Mouse (Mus musculus) thymus, adult 18-20 months (tissue): ENCODE measurements around the gene Ccser1.
A peak's percentile ranks its signal among the peaks of the same experiment; 100 is the strongest.

ENCODE experiments used
- DNase-seq, 2 experiments: peaks; one replicate each; pipeline ENCODE4 v3.0.0; 2022; ENCODE audit warnings: mixed read lengths in 2 of 2

The Ccser1 gene

DNA sequence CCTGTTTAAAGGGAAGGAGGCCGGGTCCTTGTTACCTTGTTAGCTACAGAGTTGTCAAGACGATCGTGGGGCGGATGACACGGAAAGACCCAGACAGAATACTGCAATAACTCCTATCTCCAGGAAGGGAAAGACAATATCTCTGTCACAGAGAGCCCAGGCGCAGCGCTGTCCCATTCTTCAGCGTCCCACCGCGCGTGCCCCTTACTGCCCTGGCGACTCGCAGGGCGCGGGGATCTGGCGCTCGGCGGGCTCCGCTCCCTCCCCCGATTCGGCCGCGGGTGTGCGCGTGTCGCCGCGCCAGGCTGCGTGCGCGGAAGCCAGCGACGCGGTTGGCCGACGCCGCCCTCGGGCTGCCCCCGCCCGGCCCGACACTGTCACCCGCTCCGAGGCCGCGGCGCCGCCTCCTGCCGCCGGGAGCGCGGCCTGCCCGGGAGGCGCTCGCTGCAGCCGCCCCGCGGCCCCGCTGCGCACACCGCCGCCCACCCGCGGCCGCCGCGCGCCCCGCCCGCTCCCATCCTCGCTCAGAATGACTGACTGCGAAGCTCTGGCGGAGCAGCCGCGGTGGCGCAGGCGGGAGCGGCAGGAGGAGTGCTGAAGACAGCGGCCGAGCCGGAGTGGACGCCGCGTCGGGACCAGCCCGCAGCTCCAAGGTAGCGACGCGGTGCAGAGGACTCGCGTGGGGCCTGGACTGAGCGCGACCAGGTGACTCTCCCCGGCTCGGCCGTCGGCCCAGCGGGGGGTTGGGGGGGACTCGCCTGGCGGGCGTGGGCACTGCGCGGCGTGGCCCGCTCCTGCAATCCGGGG, at the start of gene Ccser1:
TSS of gene Ccser1 (plus strand) at position 376 of the 807 bp plus-strand sequence.
- peak; percentile 10 to 15 for DNase-seq

- no peak for DNase-seq
Measured at GRCm38 (mm10) chr6:61136436-61136835, 43.7 kb upstream of the Ccser1 start.

- DNase-seq, result no peak
Measured at GRCm38 (mm10) chr6:61143031-61143430, 37.1 kb upstream of the Ccser1 start.

DNA sequence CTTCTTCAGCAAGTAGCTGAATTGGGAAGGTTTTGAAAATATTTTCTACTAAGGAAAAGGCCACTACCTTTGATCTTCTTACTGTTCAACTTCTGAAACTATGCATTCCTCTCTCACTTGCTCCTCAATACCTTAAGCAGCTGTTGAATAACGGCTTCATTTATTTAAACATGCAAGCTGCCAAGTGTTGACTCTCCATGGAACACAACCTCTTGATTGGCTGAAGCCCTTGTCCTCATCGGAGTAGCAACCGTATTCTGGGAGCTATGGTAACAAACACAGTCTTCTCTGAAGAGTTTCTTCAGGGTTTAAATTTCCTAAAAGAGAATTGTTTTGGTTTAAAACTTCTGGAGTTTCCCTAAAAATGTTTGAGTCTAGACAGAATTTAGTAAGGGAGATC, 27.2 kb upstream of the Ccser1 start:
- no peak for DNase-seq

DNA sequence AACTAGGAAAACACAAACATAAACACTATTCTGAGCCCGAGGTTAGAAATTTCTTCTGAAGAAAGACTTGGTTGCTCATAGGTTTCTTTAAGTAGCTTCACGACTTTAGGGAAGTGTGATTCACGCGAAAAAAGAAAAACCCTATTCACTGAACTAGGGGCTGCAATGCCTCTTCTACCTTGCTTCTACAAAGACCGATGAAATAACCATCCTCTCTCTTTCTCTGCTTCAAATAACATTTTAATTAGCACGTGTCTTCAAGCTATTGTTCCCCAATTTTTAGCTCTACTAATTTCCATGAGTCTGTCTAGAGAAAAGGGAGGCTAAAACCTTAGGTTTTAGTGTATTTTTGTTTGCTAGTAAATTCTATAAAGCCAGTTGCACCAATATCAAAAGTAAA, 25.5 kb upstream of the Ccser1 start:
- no peak for DNase-seq

DNA sequence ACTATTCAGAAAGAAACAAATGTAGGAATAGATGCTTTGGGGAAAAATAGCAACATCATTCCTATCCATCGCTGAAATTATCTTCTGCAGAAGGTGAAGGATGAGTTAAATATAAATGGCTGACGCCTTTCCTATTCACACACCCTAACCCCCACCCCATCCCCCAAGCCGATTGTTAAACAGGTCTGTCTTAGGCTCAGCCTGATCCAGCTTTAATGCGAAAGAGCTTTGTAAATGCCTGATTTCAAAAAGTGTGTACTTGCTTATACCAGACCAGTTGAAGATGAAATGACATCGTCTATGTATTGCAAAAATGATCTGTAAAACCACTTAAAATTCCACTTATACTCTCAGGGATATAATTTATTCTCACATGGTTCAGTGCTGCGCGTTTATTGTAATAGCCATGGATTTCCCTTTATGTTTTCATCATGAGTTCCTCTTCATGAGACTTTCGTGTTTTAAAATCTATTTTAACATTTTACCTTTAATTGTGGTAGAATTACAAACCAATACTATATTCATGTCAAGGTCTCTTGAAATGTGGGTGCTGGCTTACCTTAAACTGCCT, 25.0 kb upstream of the Ccser1 start:
- DNase-seq, result no peak

DNA sequence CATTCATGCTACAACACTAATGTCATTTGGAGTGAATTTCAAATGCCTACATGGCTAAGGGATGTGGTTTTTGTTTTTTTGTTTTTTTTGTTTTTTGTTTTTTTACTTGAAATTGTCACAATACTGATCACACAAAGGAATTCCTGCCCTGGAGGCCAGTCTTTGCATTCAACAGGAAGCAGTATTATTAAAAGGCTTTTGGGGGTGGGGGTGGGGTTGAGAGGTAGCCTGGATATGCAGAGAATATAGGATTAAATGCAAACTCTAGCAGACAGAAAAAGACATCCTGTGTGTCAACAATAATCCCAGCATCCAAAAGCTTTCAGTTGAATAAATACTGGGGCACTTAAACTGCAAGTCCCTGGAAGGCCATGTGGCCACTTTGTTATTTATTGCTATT, 24.4 kb upstream of the Ccser1 start:
- no peak for DNase-seq

- no peak for DNase-seq
Measured at GRCm38 (mm10) chr6:61162117-61162516, 18.0 kb upstream of the Ccser1 start.

DNA sequence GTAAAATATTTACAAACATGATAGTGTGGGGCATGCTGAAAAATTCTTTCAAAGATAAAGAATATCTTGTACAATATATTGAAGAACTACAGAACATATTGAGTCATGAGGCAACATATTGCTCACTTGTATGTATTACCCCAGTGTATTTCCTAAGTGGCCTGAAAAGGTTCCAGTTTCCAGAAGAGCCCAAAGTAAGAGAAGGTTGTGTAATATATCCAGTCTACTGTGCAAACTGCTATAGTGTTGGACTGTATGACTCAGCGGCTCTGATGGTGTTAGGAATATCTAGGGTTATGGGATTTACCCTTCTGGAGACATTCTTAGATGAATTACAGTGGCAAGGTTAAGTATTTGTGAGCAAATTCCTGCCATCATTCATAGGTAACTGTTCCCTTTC, 13.2 kb upstream of the Ccser1 start:
- DNase-seq, result no peak

- no peak for DNase-seq
Measured at GRCm38 (mm10) chr6:61176126-61176525, 4.0 kb upstream of the Ccser1 start.

DNA sequence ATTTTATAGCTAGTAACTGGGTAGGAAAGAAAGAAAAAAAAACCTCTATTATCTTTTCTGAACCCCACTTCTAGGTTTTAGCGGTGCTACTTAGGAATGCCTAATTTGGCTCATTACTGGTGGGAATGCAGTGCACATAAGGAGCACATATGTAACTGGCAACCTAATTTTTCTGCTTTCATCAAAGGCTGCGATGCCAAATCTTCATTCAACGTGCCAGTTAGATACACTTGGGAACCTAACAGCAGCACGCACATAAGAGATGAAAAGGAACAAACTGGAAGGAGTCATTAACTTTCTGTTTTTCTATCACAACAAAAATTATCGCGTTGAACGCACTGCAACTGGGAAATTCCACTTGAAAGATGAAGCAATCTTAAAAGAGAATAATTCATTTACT, 2.6 kb upstream of the Ccser1 start:
- DNase-seq, result no peak

GRCm38 (mm10) chr6:61179641-61179948, 529 bp upstream of the Ccser1 start:
- no peak for DNase-seq

GRCm38 (mm10) chr6:61180756-61181191, 650 bp downstream of the Ccser1 start:
- DNase-seq, result peak in 1 of 2 experiments; percentile 7

DNA sequence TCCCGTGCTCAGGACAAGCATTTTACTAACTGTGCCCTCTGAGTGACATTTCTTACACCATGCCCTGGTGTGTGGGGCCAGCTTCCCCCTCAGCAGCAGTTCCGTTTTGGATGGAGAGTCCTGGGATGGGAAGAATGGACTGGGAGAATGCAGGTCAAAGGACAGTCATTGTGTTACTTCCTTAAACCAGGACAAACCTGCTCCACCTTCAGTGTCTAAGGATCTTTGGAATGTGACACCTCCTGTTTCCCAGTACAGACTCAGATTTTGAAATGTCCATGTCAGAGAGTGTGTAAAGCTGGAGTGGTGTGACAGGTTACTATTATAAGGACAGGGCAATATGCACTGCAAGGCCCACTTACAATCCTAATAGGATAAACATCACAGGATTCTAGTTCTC, 8.9 kb downstream of the Ccser1 start:
- no peak for DNase-seq

GRCm38 (mm10) chr6:61191597-61192386, 11.7 kb downstream of the Ccser1 start:
- DNase-seq, result no peak

DNA sequence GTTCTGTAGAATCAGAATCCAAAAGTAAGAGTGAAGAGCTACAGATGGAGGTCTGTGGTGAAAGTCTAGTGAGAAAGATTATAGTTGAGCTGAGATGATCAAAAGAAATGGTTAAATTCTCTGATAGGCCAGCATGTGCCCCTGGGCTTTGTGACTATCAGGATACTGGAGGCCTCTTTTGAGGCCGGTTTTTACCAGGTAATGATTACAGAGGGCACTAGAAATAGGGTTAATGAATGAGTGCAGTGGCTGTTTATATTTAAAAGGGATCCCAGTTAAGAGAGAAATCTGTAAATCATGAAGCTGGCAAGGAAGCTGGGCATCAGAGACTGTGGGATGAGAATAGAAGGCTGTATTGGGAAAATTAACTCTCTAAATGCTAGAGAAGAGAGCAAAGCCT, 23.2 kb downstream of the Ccser1 start:
- no peak for DNase-seq

DNA sequence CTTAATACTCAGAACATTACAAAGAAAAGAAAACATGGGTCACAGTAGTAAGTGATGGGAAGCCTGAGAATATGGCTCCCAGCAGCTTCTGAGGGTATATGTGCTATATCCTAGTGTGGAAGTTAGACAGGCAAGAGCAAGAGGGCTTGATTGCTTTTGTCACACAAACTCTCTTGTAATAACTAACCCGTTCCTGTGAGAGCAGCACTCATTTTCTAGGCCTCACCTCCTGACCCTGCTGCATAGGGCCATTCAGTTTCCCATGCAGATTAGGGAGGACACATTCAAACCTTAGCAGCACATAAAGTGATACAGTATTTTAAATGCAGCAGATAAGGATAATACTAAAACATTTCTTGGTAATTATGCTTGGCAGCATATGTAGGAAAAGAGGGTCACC, 25.9 kb downstream of the Ccser1 start:
- no peak for DNase-seq

- no peak for DNase-seq
Measured at GRCm38 (mm10) chr6:61206619-61207018, 26.5 kb downstream of the Ccser1 start.

DNA sequence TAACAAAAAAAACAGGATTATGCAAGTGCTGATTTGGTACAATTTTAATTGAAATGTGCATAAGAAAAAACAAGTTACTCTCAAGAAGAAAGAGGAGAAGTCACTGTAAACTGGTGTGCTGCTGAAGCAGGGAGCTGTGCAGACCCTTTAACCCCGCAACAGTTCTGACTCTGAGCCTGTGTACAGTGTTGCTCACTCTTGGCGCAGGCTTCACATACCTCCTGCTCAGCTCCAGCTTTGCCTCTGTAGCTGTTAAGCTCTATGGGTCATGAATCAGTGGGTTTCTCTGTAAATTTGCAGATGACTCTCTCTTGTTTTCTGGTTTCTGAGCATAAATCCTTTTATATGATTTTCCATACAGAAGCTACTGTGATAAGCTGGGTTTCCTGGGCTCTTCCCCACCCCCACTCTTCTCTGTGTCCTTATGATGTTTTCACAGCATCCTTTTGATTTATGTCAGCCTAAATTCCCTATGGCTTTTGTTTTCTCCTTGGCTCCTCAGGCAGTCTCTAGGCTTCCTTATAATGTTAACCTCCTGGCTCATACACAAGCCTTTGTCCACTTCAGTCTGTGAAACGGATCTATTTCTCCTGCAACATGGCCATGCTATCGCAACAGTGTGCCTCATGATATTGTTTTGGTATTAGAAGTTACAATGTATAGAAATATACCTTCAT, 30.1 kb downstream of the Ccser1 start:
- no peak for DNase-seq

GRCm38 (mm10) chr6:61215705-61216104, 35.6 kb downstream of the Ccser1 start:
- no peak for DNase-seq

DNA sequence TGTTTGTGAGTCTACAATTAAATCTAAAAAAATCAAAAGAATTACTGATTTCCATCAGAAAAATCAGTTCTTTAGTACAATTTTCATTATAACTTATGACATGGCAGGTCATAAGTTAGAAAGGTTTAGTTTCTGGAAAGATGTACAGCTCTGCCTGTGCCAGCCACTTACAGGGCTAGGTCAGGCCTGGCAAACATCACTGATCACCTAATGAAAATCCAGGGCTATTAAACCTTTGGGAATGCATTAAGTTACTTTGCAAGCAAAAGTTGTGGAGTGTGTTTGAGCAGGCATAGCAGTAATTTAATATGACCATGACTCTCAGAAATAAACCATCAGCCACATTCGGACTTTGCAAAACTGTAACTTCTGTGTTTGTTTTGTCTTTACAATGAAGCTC, 36.4 kb downstream of the Ccser1 start:
- DNase-seq, result no peak

DNA sequence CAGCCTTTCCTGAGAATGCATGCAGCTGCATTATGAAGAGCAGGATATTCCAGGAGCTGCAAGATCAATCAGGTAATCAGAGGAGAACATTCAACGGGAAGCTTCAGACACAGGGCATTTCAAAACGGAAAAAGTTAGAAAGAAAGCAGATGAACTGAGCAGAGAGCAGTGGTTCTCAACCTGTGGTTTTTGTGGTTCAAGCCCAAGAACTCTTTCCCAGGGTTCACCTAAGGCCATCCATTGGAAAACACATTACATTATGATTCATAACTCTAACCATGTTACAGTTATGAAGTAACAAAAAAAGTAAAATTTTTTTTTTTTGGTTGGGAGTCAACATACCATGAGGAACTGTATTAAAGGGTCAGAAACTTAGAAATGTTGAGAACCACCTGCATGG, 37.6 kb downstream of the Ccser1 start:
- DNase-seq, result no peak

- DNase-seq, result no peak
Measured at GRCm38 (mm10) chr6:61223563-61223962, 43.4 kb downstream of the Ccser1 start.
